Mouse (Mus musculus): ENCODE measurements around the gene Slc17a1. TPM values are rescaled to one million over a fixed set of nuclear protein-coding genes. Genes with fewer than 3 reads are reported as not detected.

Gene Slc17a1
- not detected in 2 replicates for polyA plus RNA-seq (2014; fragmentation: Nextera tagmentation; extraction: Ambion mirVana)

DNA sequence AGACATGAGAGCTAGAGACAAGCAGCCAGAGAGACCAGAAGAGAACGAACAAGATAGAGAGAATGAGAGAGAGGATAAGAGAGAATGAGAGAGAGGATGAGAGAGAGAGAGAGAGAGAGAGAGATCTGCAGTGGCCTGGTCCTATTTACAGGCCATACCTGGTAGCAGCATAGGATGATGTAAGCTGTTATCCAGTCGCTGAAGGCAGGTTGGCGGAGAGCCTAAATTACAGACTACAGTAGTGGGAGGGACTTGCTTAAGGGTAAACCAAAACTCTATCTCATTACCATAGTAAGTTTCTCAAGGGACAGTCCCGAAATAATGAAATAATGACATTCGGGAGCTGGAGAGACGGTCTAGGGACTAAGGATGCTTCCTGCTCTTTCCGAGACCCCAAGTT, at the start of gene Slc17a1:
TSS of gene Slc17a1 (plus strand) at position 346 of the 400 bp plus-strand sequence.
- 85% methylated on average over 7 of the region's 7 CpGs for WGBS
- Histone ChIP-seq H3K4me2 (ENCODE audit: low read length) (no peak within 1 kb of the TSS), H3K4me3 (ENCODE audit: low read depth, low read length) (no peak within 1 kb of the TSS), H3K9me3 (replicated peaks; ENCODE audit: control insufficient read depth, low read length) (no peaks in the 10 kb centered on the region), H3K27ac (ENCODE audit: low read depth, low read length) (no peak within 1 kb of the TSS), H3K4me1 (ENCODE audit: control insufficient read depth, insufficient read depth, low read length) (no peaks in the 10 kb centered on the region), H3K36me3 (ENCODE audit: control insufficient read depth, insufficient read depth, low read length) (no peaks in the 10 kb centered on the region), H3K9ac (ENCODE audit: low read length) (no peak within 1 kb of the TSS), H3K27me3 (replicated peaks; ENCODE audit: control insufficient read depth, insufficient read depth, low read length) (no peaks in the 10 kb centered on the region)
- DNase-seq (ENCODE audit: low spot score) (peak; percentile 11), ATAC-seq (no peak)

DNA sequence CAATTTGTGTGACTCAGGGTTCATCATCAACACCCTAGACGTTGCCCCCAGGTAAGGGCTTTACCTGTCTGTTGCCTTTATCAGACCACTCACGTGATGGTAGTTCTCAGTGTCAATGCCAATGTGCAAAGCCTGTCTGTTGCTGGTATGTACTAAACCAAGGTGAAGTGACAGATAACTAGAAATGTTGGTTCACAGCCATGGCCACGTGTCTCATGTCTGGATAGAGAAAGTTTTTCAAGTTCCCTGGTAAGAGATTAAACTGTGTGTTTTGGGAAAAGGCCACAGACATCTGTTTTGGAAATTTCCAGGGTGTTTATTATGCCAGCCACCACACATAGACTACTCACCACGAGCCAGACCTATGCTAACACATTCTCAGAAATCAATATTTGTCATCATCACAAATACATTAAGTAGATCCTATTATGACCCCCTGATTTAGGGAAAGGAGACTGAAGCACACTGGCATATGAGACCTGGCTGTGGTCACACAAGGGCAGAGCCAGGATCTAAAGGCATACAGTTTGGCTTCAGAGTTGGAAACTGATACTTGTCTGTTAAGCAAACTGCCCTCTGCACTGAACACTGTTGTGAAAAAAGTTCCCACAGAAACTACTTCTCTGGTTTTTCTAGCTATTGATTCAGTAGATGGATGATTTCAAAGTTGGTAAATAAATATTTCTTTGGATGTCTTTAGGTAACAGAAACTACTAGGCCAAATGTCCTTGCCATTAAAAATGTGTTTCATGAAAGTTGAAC, 47.2 kb upstream of the Slc17a1 start:
- Histone ChIP-seq H3K4me2 (ENCODE audit: low read length) (no peak overlapping the region), H3K27me3 (replicated peaks; ENCODE audit: control insufficient read depth, insufficient read depth, low read length) (no peaks in the 10 kb centered on the region), H3K36me3 (ENCODE audit: control insufficient read depth, insufficient read depth, low read length) (no peaks in the 10 kb centered on the region), H3K9me3 (replicated peaks; ENCODE audit: control insufficient read depth, low read length) (no peaks in the 10 kb centered on the region), H3K9ac (ENCODE audit: low read length) (no peak overlapping the region), H3K4me3 (ENCODE audit: low read depth, low read length) (no peak overlapping the region), H3K27ac (ENCODE audit: low read depth, low read length) (no peak overlapping the region), H3K4me1 (ENCODE audit: control insufficient read depth, insufficient read depth, low read length) (no peaks in the 10 kb centered on the region)
- DNase-seq (ENCODE audit: low spot score) = no peak
- 73% methylated on average over 4 of the region's 4 CpGs for WGBS
- no peak for ATAC-seq

DNA sequence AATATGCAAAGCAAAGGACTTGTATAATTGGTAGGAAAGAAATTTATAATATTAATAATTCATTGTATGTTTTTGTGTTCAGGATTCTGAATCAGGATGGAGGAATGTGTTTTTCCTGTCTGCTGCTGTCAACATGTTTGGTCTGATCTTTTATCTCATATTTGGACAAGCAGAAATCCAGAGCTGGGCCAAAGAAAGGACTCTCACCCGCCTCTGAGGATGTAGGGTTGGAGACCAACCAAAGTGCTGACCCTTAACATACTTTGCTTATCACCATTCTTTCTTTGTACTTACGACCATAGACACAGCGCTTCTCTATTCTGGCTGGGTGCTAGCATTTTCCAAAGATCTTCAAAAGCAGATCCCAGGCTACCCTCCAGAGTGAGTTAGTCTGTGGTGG, 45.3 kb upstream of the Slc17a1 start:
- H3K4me1 ChIP-seq (ENCODE audit: control insufficient read depth, insufficient read depth, low read length) = no peaks in the 10 kb centered on the region
- no peak overlapping the region for H3K4me2 ChIP-seq (ENCODE audit: low read length)
- DNase-seq (ENCODE audit: low spot score) (no peak), ATAC-seq (no peak)
- H3K9ac ChIP-seq (ENCODE audit: low read length) = no peak overlapping the region
- no peak overlapping the region for H3K27ac ChIP-seq (ENCODE audit: low read depth, low read length)
- H3K27me3 ChIP-seq (replicated peaks; ENCODE audit: control insufficient read depth, insufficient read depth, low read length) = no peaks in the 10 kb centered on the region
- H3K36me3 ChIP-seq (ENCODE audit: control insufficient read depth, insufficient read depth, low read length) = no peaks in the 10 kb centered on the region
- no peak overlapping the region for H3K4me3 ChIP-seq (ENCODE audit: low read depth, low read length)
- WGBS = 85% methylated on average over 3 of the region's 3 CpGs
- H3K9me3 ChIP-seq (replicated peaks; ENCODE audit: control insufficient read depth, low read length) = no peaks in the 10 kb centered on the region

DNA sequence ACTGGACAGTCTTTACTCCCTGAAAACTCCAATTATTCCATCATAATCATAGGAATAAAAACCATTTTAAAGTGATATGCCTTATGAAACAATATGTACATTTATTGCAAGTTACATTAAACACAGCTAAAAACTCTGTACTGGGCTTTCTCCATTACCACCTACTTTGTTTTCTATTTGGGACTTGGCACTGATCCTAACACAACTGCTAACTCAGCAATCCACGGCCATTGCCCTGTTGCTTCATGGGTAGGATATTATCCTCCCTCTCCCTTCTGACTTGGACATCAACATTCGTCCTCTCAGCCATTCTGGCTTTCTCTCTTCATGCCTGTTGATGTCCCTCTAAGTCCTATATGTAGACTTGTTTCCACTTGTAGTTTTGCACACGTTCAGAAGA, 40.9 kb upstream of the Slc17a1 start:
- Histone ChIP-seq H3K4me2 (ENCODE audit: low read length) (no peak overlapping the region), H3K9me3 (replicated peaks; ENCODE audit: control insufficient read depth, low read length) (no peaks in the 10 kb centered on the region), H3K4me3 (ENCODE audit: low read depth, low read length) (no peak overlapping the region), H3K36me3 (ENCODE audit: control insufficient read depth, insufficient read depth, low read length) (no peaks in the 10 kb centered on the region), H3K27me3 (replicated peaks; ENCODE audit: control insufficient read depth, insufficient read depth, low read length) (no peaks in the 10 kb centered on the region), H3K9ac (ENCODE audit: low read length) (no peak overlapping the region), H3K4me1 (ENCODE audit: control insufficient read depth, insufficient read depth, low read length) (no peaks in the 10 kb centered on the region), H3K27ac (ENCODE audit: low read depth, low read length) (no peak overlapping the region)
- ATAC-seq = no peak
- WGBS = 76% methylated on average over 3 of the region's 3 CpGs
- DNase-seq (ENCODE audit: low spot score) = no peak

DNA sequence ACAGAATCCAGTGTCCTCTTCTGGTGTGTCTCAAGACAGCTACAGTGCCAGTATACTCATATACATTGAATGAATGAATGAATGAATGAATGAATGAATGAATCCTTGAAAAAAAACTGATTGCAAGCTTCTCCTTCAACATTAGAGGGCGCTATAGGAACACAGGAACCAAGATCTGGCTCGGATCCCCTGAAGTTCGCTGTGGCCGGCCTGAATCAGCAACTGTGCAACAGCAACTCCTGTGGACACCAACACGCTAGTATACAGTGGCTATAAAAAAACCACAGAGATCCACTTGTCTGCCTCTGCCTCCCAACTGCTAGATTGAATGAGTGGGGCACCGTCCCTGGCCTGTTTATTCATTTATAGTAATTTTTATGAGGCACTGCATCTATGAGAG, 34.5 kb upstream of the Slc17a1 start:
- H3K4me2 ChIP-seq (ENCODE audit: low read length) = no peak overlapping the region
- H3K27me3 ChIP-seq (replicated peaks; ENCODE audit: control insufficient read depth, insufficient read depth, low read length) = no peaks in the 10 kb centered on the region
- H3K27ac ChIP-seq (ENCODE audit: low read depth, low read length) = no peak overlapping the region
- ATAC-seq = no peak
- no peaks in the 10 kb centered on the region for H3K36me3 ChIP-seq (ENCODE audit: control insufficient read depth, insufficient read depth, low read length)
- no peak overlapping the region for H3K4me3 ChIP-seq (ENCODE audit: low read depth, low read length)
- DNase-seq (ENCODE audit: low spot score) = peak; percentile 69
- H3K4me1 ChIP-seq (ENCODE audit: control insufficient read depth, insufficient read depth, low read length) = no peaks in the 10 kb centered on the region
- H3K9me3 ChIP-seq (replicated peaks; ENCODE audit: control insufficient read depth, low read length) = no peaks in the 10 kb centered on the region
- H3K9ac ChIP-seq (ENCODE audit: low read length) = no peak overlapping the region
- WGBS = 14% methylated on average over 6 of the region's 6 CpGs

DNA sequence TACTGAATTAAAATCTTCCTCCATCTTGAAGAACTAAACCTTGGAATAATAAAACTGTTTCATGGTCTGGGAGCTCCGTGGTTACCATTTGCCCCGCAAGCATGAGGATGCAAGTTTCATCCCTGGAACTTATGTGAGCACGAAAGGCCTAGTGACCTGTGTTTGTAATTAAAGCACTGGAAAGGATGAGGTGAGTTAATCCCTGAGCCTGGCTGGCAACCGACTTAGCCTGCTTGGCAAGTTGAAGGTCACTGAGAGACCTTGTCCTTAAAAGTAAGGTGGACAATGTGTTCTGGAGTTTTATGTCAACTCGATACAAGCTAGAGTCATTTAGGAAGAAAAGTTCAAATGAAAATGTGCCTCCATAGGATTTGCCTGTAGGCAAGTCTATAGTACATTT, 32.7 kb upstream of the Slc17a1 start:
- H3K27ac ChIP-seq (ENCODE audit: low read depth, low read length) = no peak overlapping the region
- ATAC-seq (no peak), DNase-seq (ENCODE audit: low spot score) (no peak)

DNA sequence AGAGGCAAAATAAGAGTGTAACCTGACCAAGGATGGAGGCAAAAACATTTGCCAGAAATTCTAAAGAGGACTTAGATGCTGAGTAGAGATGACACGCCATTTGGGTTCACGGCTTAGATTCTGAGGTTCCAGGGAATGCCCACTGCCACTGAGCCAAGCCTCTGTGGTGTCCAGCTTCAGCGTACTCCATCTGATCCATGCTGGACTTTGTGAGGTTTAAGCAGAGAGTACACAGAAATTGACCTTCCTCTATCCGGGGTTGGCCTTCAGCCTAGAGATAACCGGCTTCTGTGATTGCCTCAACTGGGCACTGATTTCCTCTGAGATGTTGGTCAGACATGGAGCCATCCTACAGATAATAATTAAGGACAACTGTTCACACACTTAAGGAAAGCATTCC, 30.9 kb upstream of the Slc17a1 start:
- Histone ChIP-seq H3K36me3 (ENCODE audit: control insufficient read depth, insufficient read depth, low read length) (no peaks in the 10 kb centered on the region), H3K4me2 (ENCODE audit: low read length) (no peak overlapping the region), H3K27me3 (replicated peaks; ENCODE audit: control insufficient read depth, insufficient read depth, low read length) (no peaks in the 10 kb centered on the region), H3K27ac (ENCODE audit: low read depth, low read length) (no peak overlapping the region), H3K4me3 (ENCODE audit: low read depth, low read length) (no peak overlapping the region), H3K9me3 (replicated peaks; ENCODE audit: control insufficient read depth, low read length) (no peaks in the 10 kb centered on the region), H3K9ac (ENCODE audit: low read length) (no peak overlapping the region), H3K4me1 (ENCODE audit: control insufficient read depth, insufficient read depth, low read length) (no peaks in the 10 kb centered on the region)
- no peak for DNase-seq (ENCODE audit: low spot score)
- WGBS = 93% methylated on average over 5 of the region's 5 CpGs
- no peak for ATAC-seq

More for the DNA sequence above, 32.7 kb upstream of the Slc17a1 start:
- Histone ChIP-seq H3K9me3 (replicated peaks; ENCODE audit: control insufficient read depth, low read length) (no peaks in the 10 kb centered on the region), H3K36me3 (ENCODE audit: control insufficient read depth, insufficient read depth, low read length) (no peaks in the 10 kb centered on the region), H3K4me2 (ENCODE audit: low read length) (no peak overlapping the region), H3K9ac (ENCODE audit: low read length) (no peak overlapping the region), H3K4me1 (ENCODE audit: control insufficient read depth, insufficient read depth, low read length) (no peaks in the 10 kb centered on the region), H3K4me3 (ENCODE audit: low read depth, low read length) (no peak overlapping the region), H3K27me3 (replicated peaks; ENCODE audit: control insufficient read depth, insufficient read depth, low read length) (no peaks in the 10 kb centered on the region)
- 91% methylated on average over 5 of the region's 5 CpGs for WGBS

DNA sequence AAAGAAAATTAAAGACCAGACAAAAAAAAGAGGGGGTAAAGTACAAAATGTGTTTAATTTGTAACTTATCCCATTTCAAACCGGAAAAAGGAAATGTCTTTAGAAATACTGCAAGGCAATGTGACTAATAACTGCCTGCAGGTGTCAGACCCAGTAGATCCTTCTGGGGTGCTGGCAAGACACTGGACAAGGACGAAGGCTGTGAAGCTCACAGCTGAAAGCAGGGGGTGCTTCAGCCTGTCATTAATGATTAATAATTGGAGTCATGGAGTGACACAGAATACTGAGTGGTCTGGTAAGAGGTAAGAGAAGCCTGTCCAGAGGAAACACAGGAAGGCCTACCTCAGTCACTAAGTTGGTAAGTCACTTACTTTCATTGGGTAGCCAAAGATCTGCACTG, 28.2 kb upstream of the Slc17a1 start, which contains the start of gene Slc17a3:
TSS of gene Slc17a3 (plus strand) at position 127 of the 400 bp plus-strand sequence.
- DNase-seq (ENCODE audit: low spot score) (no peak), ATAC-seq (no peak)
- Histone ChIP-seq H3K9ac (ENCODE audit: low read length) (no peak within 1 kb of the TSS), H3K4me1 (ENCODE audit: control insufficient read depth, insufficient read depth, low read length) (no peaks in the 10 kb centered on the region), H3K27me3 (replicated peaks; ENCODE audit: control insufficient read depth, insufficient read depth, low read length) (no peaks in the 10 kb centered on the region), H3K4me2 (ENCODE audit: low read length) (no peak within 1 kb of the TSS), H3K27ac (ENCODE audit: low read depth, low read length) (no peak within 1 kb of the TSS), H3K4me3 (ENCODE audit: low read depth, low read length) (no peak within 1 kb of the TSS), H3K9me3 (replicated peaks; ENCODE audit: control insufficient read depth, low read length) (no peaks in the 10 kb centered on the region), H3K36me3 (ENCODE audit: control insufficient read depth, insufficient read depth, low read length) (no peaks in the 10 kb centered on the region)
- WGBS = 82% methylated on average over 2 of the region's 2 CpGs

DNA sequence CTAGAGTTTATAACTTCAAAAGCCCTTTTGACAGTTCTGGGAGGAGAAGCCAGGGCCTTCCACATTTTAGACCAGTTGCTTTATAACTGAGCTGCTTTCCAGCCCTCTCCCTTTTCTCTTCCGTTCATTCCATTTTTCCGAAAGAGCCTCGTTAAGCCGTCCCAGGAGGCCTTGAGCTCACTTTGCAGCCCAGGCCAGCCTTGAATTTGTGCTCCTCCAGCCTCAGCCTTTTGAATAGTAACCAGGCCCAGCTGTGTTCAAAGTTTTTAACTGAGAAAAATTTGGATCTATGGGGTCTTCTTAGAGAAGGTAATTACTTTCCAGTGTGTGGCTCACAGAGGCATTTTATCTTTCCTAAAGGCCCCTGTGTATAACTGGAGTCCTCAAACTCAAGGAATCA, 21.7 kb upstream of the Slc17a1 start:
- DNase-seq (ENCODE audit: low spot score) = no peak
- Histone ChIP-seq H3K9ac (ENCODE audit: low read length) (no peak overlapping the region), H3K27me3 (replicated peaks; ENCODE audit: control insufficient read depth, insufficient read depth, low read length) (no peaks in the 10 kb centered on the region), H3K4me2 (ENCODE audit: low read length) (no peak overlapping the region), H3K4me3 (ENCODE audit: low read depth, low read length) (no peak overlapping the region), H3K36me3 (ENCODE audit: control insufficient read depth, insufficient read depth, low read length) (no peaks in the 10 kb centered on the region), H3K27ac (ENCODE audit: low read depth, low read length) (no peak overlapping the region), H3K9me3 (replicated peaks; ENCODE audit: control insufficient read depth, low read length) (no peaks in the 10 kb centered on the region), H3K4me1 (ENCODE audit: control insufficient read depth, insufficient read depth, low read length) (no peaks in the 10 kb centered on the region)
- WGBS = 29% methylated on average over 4 of the region's 4 CpGs
- no peak for ATAC-seq

Data from forebrain, embryonic 14.5 days (tissue).